Mouse (Mus musculus) adrenal gland (tissue): ENCODE data around the gene Slc43a1.
"Not testable (repeated sequence)": the region's sequence is repeated elsewhere in the genome, so short reads cannot be mapped to it uniquely, and the experiment has no call there.

Source experiments
- intact Hi-C: fragments of 180-260 bp; cut with DNase I; formaldehyde crosslinking; loops from one replicate; pipeline ENCODE4 v1.15.1; 2025
- long read RNA-seq, 2 experiments: library from polyadenylated mRNA; unstranded; transcript quantifications; one replicate each; pipeline ENCODE4 v2.0.0; 2020; ENCODE audit warnings: borderline replicate concordance in 1 of 2; ENCODE audit not compliant: insufficient replicate concordance in 1 of 2

Gene Slc43a1
- long read RNA-seq, experiment 1, partial matches to known transcripts: 1 of 3 reads
- long read RNA-seq, experiment 1, other reads (novel, unspliced or antisense): 2 of 3 reads
- long read RNA-seq, experiment 2, partial matches to known transcripts: 0 of 3 reads
- long read RNA-seq, experiment 2, other reads (novel, unspliced or antisense): 1 of 3 reads

DNA sequence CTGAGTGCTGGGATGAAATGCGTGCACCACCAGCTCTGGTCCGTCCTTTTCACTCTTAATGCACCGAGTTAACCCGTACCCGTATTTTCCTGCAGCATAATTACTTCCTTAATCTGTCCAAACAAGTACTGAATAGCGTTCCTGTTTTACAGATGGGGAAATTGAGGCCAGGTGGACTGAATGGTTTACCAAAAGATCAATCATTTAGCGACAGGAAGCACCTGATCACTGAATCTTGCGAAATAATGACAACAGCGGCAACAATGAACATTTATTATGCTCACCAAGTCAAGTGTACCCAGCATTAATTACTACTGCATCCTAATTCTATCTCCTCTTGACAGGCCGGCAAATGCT lies at the start of gene Slc43a1:
Gene Slc43a1, plus strand, starts transcription at position 258 of the 357 bp plus-strand sequence.
- intact Hi-C loops: no loop called here

DNA sequence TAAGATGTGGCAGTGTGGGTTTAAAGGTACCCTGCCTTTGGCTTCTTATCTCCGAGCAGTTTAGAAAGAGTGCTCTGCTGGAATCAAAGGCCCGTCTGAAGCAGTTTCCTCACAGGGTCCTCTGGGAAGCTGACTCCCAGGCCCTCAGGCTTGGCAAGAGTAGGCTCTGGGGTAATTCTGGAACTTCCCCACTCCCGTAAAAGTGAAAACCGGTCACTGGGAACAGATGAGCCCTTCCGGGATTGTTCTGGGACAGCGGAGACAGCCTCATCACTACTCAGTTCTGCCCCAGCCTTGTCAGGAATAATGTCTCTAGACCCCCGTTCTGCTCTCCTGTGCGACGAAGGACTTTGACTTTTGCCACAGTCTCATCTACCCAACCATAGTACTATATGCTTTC lies 48.2 kb upstream of the Slc43a1 start:
- intact Hi-C loops: loop anchor here (5.0 kb wide), 1 partner anchor 48 kb away; the partner anchor contains the start of gene Gm19426

DNA sequence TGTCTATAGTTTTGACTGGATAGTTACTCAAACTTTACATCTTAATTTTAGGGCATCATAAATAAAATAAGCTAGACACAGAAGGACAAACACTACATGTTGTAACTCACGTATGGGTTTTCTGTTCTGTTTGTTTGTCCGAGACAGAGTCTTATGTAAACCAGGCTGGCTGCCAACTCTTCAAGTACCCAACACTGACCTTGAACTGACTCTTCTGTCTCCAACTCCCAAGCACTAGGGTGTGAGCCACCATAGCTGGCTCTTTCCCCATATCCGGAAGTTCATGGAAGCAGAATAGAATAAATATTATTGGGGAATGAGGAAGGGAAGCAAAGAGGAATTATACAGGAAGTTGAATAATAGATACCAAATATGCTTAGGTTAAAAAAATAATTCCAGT lies 46.1 kb upstream of the Slc43a1 start:
- intact Hi-C loops: loop anchor here (5.0 kb wide), 1 partner anchor 50 kb away; the partner anchor contains the start of gene Gm19426

DNA sequence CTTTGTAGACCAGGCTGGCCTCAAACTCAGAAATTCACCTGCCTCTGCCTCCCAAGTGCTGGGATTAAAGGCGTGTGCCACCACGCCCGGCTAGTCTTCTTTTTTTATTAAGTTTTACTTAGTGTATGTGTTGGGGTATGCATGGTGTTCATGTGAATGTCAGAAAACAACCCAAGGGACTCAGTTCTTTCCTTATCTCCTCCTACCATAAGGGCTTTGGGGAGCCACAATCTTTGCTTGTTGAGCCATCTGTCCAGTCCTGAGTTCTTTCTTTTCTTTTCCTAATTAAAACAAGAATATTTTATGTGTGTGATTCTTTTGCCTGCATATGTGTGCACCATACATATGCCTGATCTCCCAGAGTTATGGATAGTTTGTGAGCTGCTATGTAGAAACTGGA lies 45.5 kb upstream of the Slc43a1 start:
- intact Hi-C loops: loop anchor here (5.0 kb wide), 1 partner anchor 51 kb away; the partner anchor contains the start of gene Gm19426

DNA sequence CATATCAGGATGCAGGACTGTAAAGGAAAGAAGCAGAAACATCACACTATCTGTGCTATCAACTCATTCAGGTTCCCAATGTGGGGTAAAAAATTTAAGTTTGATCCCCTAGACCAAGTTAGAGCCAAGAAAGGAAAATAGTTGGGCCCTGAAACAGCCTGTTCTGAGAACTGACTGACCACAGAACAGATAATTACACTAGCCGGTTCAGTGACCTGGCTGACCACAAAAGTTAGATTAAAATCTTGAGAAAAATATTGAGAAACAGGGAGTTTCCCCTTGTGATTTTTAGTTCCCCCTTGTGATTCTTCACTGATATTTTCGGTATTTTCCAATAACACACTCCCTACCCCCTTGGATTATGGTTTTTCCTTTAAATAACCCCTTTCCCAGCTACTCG lies 44.8 kb upstream of the Slc43a1 start:
- intact Hi-C loops: loop anchor here (5.0 kb wide), 1 partner anchor 52 kb away; the partner anchor contains the start of gene Gm19426

DNA sequence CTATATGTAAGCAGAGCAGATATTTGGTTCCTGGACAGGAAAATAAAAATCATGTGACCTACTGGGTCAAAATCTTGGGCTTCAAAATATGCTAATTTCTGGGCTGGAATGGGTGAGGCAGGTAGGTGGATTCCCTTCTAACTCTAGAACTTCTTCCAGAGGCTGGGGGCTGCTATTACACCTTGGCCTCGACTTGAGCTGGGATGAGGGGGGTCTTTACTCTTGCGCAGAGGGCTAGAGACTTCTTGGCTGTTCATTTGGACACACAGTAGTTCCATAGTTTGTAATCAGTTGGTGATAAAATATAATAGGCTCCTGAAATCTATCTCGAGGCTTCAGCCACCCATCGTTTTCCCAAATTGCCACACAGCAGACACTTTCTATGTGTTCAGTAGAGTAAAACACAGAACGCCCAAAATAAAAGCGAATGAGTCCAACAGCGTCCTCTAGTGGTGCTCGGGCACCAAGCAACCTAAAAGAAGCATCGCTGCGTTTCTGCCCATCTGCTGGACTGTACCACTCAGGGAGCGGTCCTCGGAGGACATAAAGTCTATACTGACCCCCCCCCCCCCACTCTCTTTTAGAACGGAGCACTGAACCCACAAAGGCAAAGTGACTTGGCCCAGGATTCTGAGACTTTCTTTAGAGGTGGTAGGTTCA lies 40.7 kb upstream of the Slc43a1 start:
- intact Hi-C loops: no loop called here

DNA sequence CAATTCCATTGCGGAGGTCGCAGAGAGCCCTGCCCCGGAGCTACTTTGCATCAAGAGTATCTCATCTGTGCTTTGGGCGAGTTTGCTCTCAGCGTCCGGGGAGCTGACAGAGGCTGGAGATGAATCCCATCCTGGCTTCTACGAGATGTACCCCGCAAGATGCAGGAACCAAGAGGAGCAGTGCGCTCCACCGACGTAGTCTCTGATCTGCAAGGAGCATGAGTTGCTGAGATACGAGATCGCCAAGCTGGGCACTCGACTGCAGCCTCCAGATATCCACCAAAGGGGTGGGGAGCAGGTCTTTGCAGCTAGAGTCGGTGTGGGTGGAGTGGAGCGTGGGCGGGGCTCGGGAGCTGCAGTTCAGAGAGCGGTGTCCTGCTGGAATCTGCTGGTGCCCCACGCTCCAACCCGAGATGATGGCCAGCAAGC lies 40.1 kb upstream of the Slc43a1 start, which contains the start of gene Ube2l6:
Gene Ube2l6, plus strand, starts transcription at position 336 of the 429 bp plus-strand sequence.
- intact Hi-C loops: no loop called here

DNA sequence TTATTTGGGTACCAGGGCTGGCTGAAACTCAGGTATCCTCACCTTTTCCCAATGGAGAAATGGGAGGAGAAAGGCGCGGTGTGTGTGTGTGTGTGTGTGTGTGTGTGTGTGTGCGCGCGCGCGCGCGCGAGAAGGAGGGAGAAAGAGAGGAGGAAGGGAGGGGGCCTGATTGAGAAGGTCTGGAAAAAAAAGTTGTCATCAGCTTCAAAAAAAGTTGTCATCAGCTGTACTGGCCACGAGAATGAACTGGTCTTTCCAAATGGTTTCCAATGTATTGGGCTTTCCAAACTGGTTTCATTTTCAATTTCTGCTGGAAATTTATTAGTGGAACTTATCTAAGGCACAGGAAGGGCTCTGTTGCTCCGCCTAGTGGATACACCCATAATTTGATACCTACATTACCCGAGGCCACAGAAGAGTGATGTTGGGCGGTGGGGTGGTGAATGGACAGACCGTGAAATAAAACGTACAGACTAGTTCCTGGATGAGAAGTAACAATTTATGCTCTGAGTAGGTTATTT lies 39.5 kb upstream of the Slc43a1 start:
- intact Hi-C loops: no loop called here

DNA sequence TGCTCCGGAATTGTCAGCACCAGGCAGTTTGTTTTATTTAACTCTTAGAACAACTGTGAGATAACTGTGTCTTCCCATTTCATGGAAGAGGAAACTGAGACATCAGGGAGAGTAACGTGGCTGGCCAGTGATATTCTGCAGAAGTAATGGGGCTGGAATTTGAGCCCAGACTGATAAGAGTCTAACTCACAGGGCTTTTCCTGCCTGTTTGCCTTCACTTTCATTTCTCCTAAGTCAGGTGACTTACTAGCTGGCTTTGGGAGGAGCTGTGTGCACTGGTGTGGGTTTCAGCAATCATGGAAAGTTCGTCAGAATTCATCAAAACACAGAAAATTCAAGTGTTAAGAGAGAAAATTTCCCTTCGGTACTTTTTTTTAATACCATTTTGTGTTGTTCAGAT lies 38.3 kb upstream of the Slc43a1 start:
- intact Hi-C loops: no loop called here

DNA sequence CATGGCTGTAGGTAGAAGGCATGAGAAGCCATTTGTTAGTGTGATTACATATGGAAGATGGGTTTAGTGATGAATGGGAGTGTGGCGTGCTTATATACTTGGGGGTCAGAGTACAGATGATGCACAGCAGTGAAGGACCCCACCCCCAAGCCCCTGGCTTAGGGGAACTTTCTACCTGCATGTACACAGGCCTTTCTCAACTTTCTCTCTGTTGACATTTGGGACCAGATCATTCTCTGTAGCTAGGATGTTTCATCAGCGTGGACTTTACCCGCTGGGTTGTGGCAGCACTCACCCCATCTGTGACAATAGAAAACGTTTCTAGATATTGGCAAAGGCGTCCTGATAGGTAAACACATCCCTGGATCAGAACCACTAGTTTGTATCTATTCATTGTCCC lies 37.4 kb upstream of the Slc43a1 start:
- intact Hi-C loops: not testable (repeated sequence)

DNA sequence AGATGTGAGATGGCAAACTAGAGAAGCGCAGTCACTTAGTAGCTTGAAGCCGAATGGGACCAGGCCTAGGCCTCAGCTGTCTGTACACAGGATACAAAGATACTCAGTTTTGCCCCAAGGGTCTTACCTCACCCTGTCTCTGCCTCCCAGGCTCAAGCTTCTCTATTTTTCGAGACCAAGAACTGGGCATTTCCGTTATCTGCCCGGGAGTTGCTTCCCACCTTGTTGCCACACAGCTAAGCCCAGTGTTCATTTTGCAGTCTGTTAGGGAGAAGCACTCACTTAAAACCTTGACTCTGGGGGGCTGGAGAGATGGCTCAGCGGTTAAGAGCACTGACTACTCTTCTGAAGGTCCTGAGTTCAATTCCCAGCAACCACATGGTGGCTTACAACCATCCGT lies 34.7 kb upstream of the Slc43a1 start:
- intact Hi-C loops: no loop called here

DNA sequence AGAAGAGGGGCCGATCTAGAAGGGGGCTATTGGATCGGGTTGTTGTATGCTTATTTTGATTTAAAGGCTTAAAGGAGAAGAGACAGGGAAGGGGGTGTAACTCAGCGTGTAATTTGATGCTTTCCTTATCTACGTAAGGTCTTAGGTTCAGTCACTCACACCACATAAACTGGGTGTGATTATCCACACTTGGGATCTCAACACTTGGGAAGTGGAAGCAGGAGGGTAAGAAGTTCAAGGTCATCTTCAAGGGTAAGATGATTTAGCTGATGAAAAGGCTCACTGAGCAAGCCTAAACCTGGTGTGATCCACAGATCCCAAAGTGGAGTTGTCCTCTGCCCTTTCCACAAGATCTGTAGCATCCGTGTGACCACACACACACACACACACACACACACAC lies 32.1 kb upstream of the Slc43a1 start:
- intact Hi-C loops: no loop called here

DNA sequence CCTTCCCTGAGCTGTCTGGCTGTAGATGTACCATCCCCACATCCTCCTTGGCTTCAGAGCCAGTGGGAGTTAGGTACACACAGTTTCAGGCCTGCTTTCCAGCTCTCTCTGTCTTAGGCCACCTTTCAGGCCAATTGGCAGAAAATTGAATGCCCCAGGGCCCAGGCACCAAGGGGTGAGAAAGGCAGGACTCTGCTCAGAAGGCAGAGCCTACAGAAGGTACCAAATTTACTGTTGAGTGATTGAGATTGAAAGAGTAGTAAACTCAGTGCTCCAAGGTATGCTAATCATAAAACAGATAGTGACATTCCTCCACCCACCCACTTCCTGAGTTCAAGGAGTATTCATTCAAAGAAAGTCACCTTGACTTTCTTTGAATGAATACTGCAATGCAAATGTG lies 29.3 kb upstream of the Slc43a1 start:
- intact Hi-C loops: no loop called here

DNA sequence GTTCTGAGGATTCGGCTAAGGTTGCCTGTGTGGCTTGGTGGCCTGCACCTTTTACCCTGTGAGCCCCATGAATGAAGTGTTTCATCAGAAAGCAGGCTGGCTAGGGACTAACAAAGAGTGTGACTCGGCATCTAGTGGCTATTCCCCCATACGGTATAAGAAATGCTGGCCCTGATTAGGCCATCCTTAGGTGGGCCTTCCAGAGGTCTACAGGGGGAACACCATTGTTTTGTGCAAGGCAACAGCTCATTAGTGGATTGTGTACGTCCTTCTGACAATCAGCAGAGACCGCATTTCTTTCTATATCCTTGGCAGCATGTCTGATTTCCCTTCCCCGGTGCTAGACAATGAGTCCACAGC lies 28.1 kb upstream of the Slc43a1 start:
- intact Hi-C loops: no loop called here

DNA sequence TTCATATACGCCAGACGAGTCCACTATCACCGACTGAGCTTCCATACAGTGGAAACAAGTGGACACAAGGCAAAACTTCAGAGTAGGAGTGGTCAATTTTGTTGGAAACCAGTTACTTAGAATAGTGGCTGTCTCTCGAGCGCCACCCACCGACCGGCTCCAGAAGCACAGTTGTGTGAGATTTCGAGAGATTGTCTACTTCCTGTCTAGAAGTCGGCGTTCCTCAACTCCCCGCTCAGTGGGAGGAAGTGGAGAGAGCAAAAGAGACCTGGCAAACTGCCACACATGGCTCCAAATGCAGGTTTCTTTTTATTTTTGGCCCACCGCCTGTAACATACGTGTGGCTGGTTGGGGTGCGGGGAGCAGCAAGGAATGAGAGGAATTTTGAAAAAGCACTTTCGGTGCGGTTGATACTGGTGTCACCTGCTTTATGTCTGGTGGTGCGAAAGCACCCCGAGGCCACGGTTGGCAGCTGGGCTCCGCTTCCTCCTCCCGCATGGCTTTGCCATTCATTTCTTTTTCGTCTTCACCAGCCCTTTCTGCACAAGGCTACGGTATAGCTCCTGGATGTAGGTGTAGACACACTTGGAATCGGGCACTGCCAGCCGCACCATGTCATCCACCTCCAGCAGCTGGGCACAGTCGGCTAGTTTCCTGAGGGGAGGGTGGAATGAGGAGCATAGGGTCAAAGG lies 27.6 kb upstream of the Slc43a1 start:
- intact Hi-C loops: no loop called here

DNA sequence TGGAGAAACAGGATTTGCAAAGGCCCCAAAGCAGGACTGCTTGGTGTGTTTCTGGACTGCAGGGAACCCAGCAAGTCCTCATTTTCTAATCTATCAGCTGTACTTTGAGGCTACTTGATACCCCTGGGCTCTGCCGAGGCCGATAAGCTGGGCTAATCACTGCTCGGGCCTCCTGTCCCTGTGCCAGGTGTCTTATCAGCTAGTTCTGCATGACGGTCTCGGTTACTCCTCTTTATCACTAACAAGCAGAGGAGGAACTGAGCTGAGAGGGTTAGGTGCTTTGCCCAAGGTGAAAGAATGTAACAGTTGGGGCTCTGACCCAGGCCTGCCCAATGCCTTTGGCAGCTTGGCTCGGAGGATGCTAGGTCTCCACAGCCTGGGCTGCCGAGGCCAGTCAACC lies 26.8 kb upstream of the Slc43a1 start:
- intact Hi-C loops: no loop called here

DNA sequence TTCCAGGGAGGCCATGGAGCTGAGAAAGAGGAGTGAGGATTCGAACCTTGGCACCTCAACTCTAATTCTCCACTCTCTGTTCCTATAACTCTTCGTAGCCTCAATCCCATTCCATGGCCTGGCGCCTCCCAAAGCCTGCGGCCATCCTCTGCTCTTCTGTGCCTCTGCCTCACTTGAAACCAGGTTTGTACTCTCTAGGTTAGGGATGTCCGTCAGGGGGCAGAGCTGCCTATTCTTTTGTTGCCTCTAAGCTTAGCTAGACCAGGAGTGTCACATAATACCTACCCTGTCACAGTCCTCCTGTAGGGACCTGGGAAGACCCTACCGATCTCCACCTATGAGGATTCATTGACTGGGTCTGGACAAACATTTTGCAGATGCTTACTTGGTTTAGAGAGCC lies 26.0 kb upstream of the Slc43a1 start:
- intact Hi-C loops: no loop called here

DNA sequence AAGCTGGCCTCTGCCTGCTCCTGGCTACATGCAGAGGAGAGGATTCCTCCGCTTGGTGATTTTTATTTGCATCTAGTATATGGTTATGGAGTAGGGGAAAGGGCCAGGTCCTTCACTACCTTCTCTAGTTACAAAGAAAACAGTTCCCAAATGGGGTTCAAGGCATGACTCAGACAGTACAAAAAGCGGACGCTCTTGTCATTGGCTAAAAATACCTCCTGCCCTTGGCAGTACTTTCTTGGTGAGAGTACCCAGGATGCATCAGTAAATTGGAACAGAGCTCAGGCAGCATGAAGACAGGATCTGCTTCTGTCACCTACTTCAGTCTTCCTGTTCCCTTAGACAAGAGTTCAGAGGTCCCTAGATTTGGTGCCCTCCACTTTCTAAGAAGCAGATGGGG lies 18.8 kb upstream of the Slc43a1 start:
- intact Hi-C loops: no loop called here

DNA sequence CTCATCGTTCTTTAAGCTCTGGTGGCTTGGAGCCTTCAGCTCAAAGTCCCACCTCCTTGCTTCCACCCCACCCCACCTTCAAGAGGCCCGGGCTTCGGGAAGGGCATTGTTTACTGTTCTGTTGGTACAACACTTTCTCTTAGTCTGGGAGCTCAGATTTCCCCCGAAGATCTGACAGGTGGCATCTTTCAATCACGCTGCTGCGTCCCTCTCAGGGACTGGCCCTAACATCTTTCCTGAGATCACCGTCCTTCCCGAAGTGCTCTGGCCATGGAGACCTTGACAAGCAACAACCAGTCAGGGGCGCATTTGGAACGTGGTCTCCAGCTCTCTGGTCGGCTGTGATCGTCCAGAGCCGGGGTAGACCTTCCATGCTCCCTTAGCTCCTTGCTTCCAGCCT lies 16.1 kb upstream of the Slc43a1 start, which contains the start of gene Smtnl1:
Gene Smtnl1, minus strand, starts transcription at position 101 of the 400 bp plus-strand sequence.
- intact Hi-C loops: no loop called here

DNA sequence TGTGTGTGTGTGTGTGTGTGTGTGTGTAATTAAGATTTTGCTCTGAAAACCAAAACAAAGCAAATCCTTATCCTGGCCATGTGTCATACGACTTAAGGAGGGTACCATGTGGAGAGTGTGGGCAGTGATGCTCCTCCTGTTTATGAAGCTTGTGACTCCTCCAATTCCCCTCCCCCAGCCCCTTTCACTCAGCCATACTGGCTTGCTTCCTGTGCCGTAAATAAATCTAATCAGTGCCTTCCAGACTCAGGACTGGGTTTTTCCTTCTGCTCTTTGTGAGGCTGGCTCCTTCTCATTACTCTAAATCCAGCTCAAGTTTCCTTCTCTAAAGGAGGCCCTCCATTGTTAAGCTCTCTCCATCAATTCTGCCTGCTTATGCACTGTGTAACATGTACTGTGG lies 15.4 kb upstream of the Slc43a1 start:
- intact Hi-C loops: no loop called here

DNA sequence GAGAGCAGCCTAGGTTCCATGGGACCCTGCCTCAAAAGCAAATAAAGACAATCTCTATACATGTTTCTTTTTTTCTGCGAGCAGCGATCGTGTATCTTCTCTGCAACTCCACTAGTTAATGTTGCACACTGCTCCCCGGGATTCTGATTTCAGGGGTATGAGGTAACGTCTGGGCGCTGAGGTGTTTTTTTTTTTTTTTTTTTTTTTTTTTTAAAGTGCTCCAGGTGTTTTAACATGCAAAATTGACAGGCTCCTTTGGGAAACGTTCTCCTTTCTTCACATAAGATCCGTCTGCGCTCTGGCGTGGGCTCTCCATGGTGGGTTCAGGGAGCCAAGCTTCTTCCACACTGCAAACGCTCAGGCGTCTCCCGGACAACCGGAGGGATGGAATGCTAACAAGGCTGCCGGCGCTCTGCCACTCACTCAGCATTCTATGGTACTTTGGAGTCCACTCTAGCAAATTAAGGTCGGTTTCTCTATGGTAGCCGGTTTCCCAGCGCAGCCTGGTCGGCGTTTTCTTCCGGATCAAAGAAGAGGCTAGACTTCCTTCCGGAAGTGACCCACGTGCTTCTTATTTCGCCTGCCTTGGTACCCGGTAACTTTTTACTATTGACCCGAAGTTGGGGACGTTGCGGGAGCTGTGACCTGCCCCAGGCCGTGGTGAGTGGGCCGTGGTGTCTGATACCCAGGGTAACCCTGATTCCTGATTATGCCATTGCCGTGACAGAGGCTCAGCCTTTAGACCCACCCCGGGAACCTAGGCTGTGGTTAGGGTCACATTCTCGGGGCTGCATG lies 12.0 kb upstream of the Slc43a1 start, which contains the start of gene Timm10:
Gene Timm10, plus strand, starts transcription at position 510 of the 795 bp plus-strand sequence.
- intact Hi-C loops: no loop called here
